Mouse (Mus musculus): ENCODE results near the gene Nufip2. TPM values are rescaled to one million over a fixed set of nuclear protein-coding genes. Genes with fewer than 3 reads are reported as not detected.

The Nufip2 gene
- polyA plus RNA-seq, 1 experiment from 2014 or later, result 3.4 TPM

DNA sequence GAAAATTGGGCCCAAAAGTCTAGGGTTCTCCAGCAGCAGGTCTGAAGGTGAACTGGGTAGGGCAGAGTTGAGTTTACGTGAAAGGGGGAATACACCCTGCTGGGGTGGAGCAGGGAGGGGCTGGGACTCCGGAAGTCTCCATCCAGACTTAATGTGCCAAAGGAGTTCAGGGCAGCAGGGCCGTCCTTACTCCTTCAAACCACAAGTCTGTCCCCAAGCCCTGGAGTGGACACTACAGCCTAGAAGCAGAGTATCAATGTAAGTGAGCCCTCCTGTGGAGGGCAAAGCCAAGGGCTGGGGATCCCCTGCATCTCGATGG, 79.5 kb downstream of the Nufip2 start:
- Histone ChIP-seq H3K4me2 (replicated peaks; ENCODE audit: low read depth, low read length) (peak overlapping the region; percentile 74), H3K36me3 (ENCODE audit: insufficient read depth, low read length) (no peaks in the 10 kb centered on the region), H3K4me3 (ENCODE audit: low read length) (peak overlapping the region; percentile 17), H3K27me3 (ENCODE audit: insufficient read depth, low read length) (no peaks in the 10 kb centered on the region), H3K9ac (replicated peaks; ENCODE audit: low read length) (peak overlapping the region; percentile 39; the same call in 1 of the 2 replicates), H3K4me1 (ENCODE audit: insufficient read depth, low read length) (peaks cover 44% of the 10 kb centered on the region), H3K27ac (ENCODE audit: low read length) (peak overlapping the region; percentile 91), H3K9me3 (ENCODE audit: low read length) (no peaks in the 10 kb centered on the region)
- 41% methylated on average over 4 of the region's 4 CpGs for WGBS
- ATAC-seq (ENCODE audit: low FRiP score, low TSS enrichment), result no peak

DNA sequence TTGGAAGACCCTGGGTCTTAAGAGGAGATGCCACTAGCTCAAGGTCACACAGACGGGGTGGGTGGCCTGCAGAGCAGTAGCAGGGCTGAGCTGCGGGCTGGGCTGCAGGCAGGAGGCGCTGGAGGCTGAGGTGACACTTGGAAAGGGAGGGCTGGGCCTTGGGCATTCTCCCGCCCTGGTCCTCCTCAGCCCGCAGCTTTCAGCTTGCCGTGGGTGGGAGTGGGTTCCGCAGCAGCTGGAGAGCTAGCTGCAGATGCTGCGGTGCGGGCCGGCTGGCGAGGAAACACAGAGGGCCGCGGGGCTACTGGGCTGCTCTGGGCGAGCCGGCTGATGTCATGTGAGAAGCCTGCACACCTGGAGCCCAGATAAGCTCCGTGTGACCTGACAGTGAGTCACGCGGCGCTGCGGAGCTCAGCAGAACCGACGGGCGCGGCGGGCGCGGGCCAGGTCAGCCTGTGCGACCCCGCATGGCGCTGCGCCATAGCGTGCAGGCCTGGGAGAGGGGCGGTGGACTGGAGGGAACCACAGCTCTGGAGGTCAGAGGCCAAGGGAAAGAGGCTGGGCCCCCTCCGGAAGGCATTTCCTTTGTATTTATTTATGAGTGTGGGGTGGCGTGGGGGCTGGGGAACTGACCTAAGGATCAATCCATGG, 80.5 kb downstream of the Nufip2 start:
- Histone ChIP-seq H3K27ac (ENCODE audit: low read length) (peak overlapping the region; percentile 91), H3K36me3 (ENCODE audit: insufficient read depth, low read length) (no peaks in the 10 kb centered on the region), H3K27me3 (ENCODE audit: insufficient read depth, low read length) (no peaks in the 10 kb centered on the region), H3K4me3 (ENCODE audit: low read length) (peak overlapping the region; percentile 44), H3K9ac (replicated peaks; ENCODE audit: low read length) (peak overlapping the region; percentile 65), H3K4me2 (replicated peaks; ENCODE audit: low read depth, low read length) (peak overlapping the region; percentile 74), H3K4me1 (ENCODE audit: insufficient read depth, low read length) (peaks cover 44% of the 10 kb centered on the region), H3K9me3 (ENCODE audit: low read length) (no peaks in the 10 kb centered on the region)
- under 1% methylated on average over 35 of the region's 35 CpGs for WGBS
- peak; percentile 72 for ATAC-seq (ENCODE audit: low FRiP score, low TSS enrichment)

DNA sequence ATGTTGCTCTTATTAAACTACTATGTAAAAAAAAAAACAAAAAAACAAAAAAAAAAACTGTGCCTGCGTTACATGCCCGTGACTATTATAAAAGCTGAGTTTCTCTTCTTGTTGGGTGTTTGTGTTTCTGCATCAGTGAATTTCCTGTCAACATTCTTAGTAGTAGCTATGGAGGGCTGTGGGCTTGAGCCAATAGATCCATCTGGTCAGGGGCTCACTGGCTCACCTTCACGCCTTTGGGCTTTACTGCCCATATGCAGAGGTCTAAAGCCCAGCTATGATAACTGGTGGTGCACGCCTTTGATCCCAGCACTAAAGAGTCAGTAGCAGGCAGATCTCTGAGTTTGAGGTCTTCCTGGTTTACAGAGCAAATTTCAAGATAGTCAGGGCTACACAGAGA, 83.5 kb downstream of the Nufip2 start:
- WGBS, result 70% methylated on average over 4 of the region's 4 CpGs
- no peak for ATAC-seq (ENCODE audit: low FRiP score, low TSS enrichment)
- no peak overlapping the region for H3K9ac ChIP-seq (replicated peaks; ENCODE audit: low read length)
- H3K27me3 ChIP-seq (ENCODE audit: insufficient read depth, low read length), result no peaks in the 10 kb centered on the region
- no peaks in the 10 kb centered on the region for H3K9me3 ChIP-seq (ENCODE audit: low read length)
- H3K4me3 ChIP-seq (ENCODE audit: low read length), result no peak overlapping the region
- peaks cover 43% of the 10 kb centered on the region for H3K4me1 ChIP-seq (ENCODE audit: insufficient read depth, low read length)
- no peak overlapping the region for H3K27ac ChIP-seq (ENCODE audit: low read length)
- no peaks in the 10 kb centered on the region for H3K36me3 ChIP-seq (ENCODE audit: insufficient read depth, low read length)
- H3K4me2 ChIP-seq (replicated peaks; ENCODE audit: low read depth, low read length), result no peak overlapping the region

DNA sequence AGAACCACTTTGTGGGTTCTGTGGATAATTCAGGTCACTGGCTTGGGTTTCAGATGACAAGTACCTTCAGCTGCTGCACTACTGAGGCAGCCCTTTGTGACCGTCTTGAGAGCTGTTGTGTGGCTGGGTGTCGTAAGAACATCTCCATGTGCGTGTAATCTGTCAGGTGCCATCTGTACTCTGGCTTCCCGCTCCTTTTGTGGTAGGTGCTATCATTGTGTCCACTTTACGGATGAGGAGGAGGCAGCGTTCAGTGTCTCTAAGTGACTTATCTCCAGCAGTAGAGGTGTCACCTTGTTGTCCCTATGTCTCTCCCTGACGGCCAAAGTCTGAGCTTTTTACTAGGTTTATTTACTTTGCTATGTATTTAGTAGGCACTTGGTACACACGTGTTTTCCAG, 84.4 kb downstream of the Nufip2 start:
- H3K4me2 ChIP-seq (replicated peaks; ENCODE audit: low read depth, low read length), result no peak overlapping the region
- peaks cover 34% of the 10 kb centered on the region for H3K4me1 ChIP-seq (ENCODE audit: insufficient read depth, low read length)
- H3K36me3 ChIP-seq (ENCODE audit: insufficient read depth, low read length), result no peaks in the 10 kb centered on the region
- no peaks in the 10 kb centered on the region for H3K9me3 ChIP-seq (ENCODE audit: low read length)
- no peak overlapping the region for H3K4me3 ChIP-seq (ENCODE audit: low read length)
- no peak overlapping the region for H3K9ac ChIP-seq (replicated peaks; ENCODE audit: low read length)
- no peaks in the 10 kb centered on the region for H3K27me3 ChIP-seq (ENCODE audit: insufficient read depth, low read length)
- no peak overlapping the region for H3K27ac ChIP-seq (ENCODE audit: low read length)
- WGBS, result 72% methylated on average over 8 of the region's 8 CpGs
- no peak for ATAC-seq (ENCODE audit: low FRiP score, low TSS enrichment)

DNA sequence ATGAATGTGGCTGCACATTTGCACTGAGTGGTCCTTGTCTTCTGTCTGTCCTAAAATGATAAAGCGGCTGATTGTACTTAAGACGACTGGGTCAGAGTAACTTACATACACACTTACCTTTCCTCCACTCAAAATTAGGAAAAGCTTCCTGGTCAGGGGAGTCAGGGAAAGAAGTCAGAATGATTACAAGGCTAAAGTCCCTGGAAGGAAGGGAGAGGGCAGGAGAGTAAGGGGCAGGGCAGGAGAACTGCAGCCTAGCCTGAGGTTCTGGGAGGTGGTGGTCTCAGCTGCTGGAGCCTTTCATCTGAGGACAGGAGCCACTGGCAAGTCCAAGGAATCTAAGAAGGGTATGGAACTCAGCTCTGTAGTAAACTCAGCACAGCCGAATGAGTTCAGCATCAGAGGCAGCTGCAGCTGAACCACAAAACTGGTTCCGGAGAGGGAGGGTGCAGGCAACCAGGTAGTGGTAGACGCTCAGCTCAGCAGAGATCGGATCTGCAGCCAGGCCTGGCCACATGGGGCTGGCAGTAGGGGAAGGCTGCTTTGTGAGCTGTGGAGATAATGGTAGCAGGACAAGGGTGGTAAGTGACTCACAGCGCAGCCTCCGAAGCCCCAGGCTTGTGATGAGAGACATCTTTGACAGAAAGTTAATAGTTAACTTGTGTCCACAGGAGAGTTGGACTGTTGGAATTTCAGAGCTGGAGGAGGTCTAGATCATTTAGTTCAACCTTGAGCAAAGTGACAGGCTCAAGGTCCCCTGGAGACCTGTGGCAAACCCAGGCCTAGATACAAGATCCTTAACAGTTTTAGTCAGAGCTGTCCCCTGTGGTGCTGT, 86.1 kb downstream of the Nufip2 start:
- peak; percentile 89 for ATAC-seq (ENCODE audit: low FRiP score, low TSS enrichment)
- Histone ChIP-seq H3K4me2 (replicated peaks; ENCODE audit: low read depth, low read length) (0 out of 2 replicates have a peak overlapping the region, but pooled peaks have one; percentile 7), H3K4me1 (ENCODE audit: insufficient read depth, low read length) (peaks cover 23% of the 10 kb centered on the region), H3K9me3 (ENCODE audit: low read length) (no peaks in the 10 kb centered on the region), H3K9ac (replicated peaks; ENCODE audit: low read length) (peak overlapping the region; percentile 33), H3K4me3 (ENCODE audit: low read length) (no peak overlapping the region), H3K27ac (ENCODE audit: low read length) (peak overlapping the region; percentile 92), H3K27me3 (ENCODE audit: insufficient read depth, low read length) (no peaks in the 10 kb centered on the region), H3K36me3 (ENCODE audit: insufficient read depth, low read length) (no peaks in the 10 kb centered on the region)
- WGBS, result 58% methylated on average over 8 of the region's 8 CpGs

DNA sequence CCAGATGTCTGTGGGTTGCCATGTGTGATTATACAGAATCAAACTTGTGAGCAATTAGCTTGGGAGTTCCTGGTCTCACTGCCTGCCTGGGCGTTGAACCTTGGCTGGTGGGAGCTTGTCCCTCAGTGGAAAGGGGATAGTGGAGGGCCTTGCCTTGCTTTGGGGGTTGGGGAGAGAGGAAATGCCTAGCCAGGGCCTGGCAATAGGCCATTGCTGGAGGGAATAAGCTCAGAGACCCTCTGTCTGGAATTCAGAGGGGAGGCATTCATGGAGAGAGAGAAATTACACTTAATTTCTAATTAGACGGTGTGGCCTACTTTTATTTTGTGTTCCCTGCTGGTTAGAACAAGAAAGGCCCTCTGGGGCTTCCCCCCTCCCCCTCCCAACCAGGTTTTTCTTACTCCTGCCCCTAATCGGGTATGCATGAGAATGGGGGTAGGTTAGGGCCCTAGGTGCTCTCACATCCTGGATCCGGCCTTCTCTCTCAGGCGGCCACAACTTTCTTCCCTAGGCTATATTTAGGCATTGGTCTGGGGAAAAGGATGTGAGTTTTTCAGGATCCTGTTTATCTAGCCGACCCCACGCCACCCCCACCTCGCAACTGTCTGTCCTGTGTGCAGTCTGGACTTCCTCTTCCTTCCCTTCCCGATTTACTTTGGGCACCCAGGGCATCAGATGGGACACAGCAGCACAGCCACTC, 89.9 kb downstream of the Nufip2 start:
- Histone ChIP-seq H3K9me3 (ENCODE audit: low read length) (no peaks in the 10 kb centered on the region), H3K9ac (replicated peaks; ENCODE audit: low read length) (0 out of 2 replicates have a peak overlapping the region, but pooled peaks have one; percentile 41), H3K4me3 (ENCODE audit: low read length) (no peak overlapping the region), H3K4me2 (replicated peaks; ENCODE audit: low read depth, low read length) (no peak overlapping the region), H3K36me3 (ENCODE audit: insufficient read depth, low read length) (peaks cover 11% of the 10 kb centered on the region), H3K27ac (ENCODE audit: low read length) (peak overlapping the region; percentile 84), H3K27me3 (ENCODE audit: insufficient read depth, low read length) (no peaks in the 10 kb centered on the region), H3K4me1 (ENCODE audit: insufficient read depth, low read length) (peaks cover 16% of the 10 kb centered on the region)
- 42% methylated on average over 9 of the region's 9 CpGs for WGBS
- no peak for ATAC-seq (ENCODE audit: low FRiP score, low TSS enrichment)

DNA sequence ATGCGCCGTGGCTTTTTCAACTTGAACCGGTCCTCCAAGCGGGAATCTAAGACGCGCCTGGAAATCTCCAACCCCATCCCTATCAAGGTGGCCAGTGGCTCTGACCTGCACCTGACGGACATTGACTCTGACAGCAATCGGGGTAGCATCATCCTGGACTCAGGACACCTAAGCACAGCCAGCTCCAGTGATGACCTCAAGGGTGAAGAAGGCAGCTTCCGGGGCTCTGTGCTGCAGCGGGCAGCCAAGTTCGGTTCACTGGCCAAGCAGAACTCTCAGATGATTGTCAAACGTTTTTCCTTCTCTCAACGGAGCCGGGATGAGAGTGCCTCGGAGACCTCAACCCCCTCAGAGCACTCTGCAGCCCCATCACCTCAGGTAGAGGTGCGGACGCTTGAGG, 91.5 kb downstream of the Nufip2 start:
- Histone ChIP-seq H3K9ac (replicated peaks; ENCODE audit: low read length) (no peak overlapping the region), H3K27ac (ENCODE audit: low read length) (no peak overlapping the region), H3K4me3 (ENCODE audit: low read length) (no peak overlapping the region), H3K9me3 (ENCODE audit: low read length) (no peaks in the 10 kb centered on the region), H3K27me3 (ENCODE audit: insufficient read depth, low read length) (no peaks in the 10 kb centered on the region), H3K4me1 (ENCODE audit: insufficient read depth, low read length) (peaks cover 11% of the 10 kb centered on the region), H3K4me2 (replicated peaks; ENCODE audit: low read depth, low read length) (no peak overlapping the region), H3K36me3 (ENCODE audit: insufficient read depth, low read length) (peaks cover 11% of the 10 kb centered on the region)
- WGBS, result 78% methylated on average over 17 of the region's 17 CpGs
- no peak for ATAC-seq (ENCODE audit: low FRiP score, low TSS enrichment)

DNA sequence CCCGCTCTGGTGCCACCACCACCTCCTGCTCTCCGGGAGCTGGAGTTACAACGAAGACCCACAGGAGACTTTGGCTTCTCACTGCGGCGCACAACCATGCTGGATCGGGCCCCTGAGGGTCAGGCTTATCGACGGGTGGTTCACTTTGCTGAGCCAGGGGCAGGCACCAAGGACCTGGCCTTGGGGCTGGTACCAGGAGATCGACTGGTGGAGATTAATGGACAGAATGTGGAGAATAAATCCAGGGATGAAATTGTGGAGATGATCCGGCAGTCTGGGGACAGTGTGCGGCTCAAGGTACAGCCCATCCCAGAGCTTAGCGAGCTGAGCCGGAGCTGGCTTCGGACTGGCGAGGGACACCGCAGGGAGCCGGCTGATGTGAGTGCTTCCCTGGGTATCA, 92.0 kb downstream of the Nufip2 start:
- no peak overlapping the region for H3K4me3 ChIP-seq (ENCODE audit: low read length)
- no peaks in the 10 kb centered on the region for H3K27me3 ChIP-seq (ENCODE audit: insufficient read depth, low read length)
- peaks cover 11% of the 10 kb centered on the region for H3K36me3 ChIP-seq (ENCODE audit: insufficient read depth, low read length)
- H3K9ac ChIP-seq (replicated peaks; ENCODE audit: low read length), result no peak overlapping the region
- H3K9me3 ChIP-seq (ENCODE audit: low read length), result no peaks in the 10 kb centered on the region
- H3K4me2 ChIP-seq (replicated peaks; ENCODE audit: low read depth, low read length), result no peak overlapping the region
- no peak overlapping the region for H3K27ac ChIP-seq (ENCODE audit: low read length)
- 93% methylated on average over 17 of the region's 17 CpGs for WGBS
- peaks cover 11% of the 10 kb centered on the region for H3K4me1 ChIP-seq (ENCODE audit: insufficient read depth, low read length)
- ATAC-seq (ENCODE audit: low FRiP score, low TSS enrichment), result no peak

DNA sequence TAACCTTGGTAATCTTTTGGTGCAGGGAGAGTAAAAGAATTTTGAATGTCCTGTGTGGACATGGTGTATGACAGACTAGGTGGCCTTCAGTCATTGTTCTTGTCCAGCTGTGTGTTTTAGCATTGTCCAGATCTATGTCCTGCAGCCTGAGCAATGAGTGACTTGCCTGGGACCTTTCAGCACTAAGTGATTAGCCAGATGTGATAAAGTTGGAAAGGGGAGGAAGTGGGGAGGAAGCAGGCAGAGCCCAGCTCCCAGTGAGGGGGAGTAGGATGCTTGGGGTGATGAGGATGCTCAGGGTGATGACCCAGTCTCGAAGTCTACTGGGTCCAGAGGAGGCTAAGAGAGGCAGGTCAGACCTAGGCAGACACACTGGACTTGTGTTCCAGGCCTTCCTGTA, 93.3 kb downstream of the Nufip2 start:
- Histone ChIP-seq H3K4me1 (ENCODE audit: insufficient read depth, low read length) (peaks cover 23% of the 10 kb centered on the region), H3K4me2 (replicated peaks; ENCODE audit: low read depth, low read length) (no peak overlapping the region), H3K9me3 (ENCODE audit: low read length) (no peaks in the 10 kb centered on the region), H3K4me3 (ENCODE audit: low read length) (no peak overlapping the region), H3K27ac (ENCODE audit: low read length) (0 out of 2 replicates have a peak overlapping the region, but pooled peaks have one; percentile 10), H3K36me3 (ENCODE audit: insufficient read depth, low read length) (peaks cover 11% of the 10 kb centered on the region), H3K27me3 (ENCODE audit: insufficient read depth, low read length) (no peaks in the 10 kb centered on the region), H3K9ac (replicated peaks; ENCODE audit: low read length) (no peak overlapping the region)
- WGBS, result 14% methylated on average over 1 of the region's 1 CpGs
- no peak for ATAC-seq (ENCODE audit: low FRiP score, low TSS enrichment)
